Mouse (Mus musculus) olfactory bulb, adult 2 months (tissue): ENCODE data around the gene Cacna1c. TPM values are rescaled to one million over a fixed set of nuclear protein-coding genes. Genes with fewer than 3 reads are reported as not detected.

Source experiments
- H3K27ac ChIP-seq: fragments of 200-500 bp; 2 replicates; pipeline ENCODE4 v1.5.1; 2012; ENCODE audit warnings: low read depth, low read length; ENCODE audit not compliant: insufficient read depth
- H3K4me1 ChIP-seq: fragments of 200-500 bp; 2 replicates; pipeline ENCODE4 v1.6.1; 2012; ENCODE audit warnings: low read length; ENCODE audit not compliant: control insufficient read depth, insufficient read depth
- H3K4me3 ChIP-seq: fragments of 200-500 bp; 2 replicates; pipeline ENCODE4 v1.5.1; 2012; ENCODE audit warnings: mild to moderate bottlenecking, low read depth, low read length, moderate library complexity; ENCODE audit not compliant: insufficient read depth
- CTCF ChIP-seq: fragments of 200-500 bp; IDR thresholded peaks from 2 replicates; pipeline ENCODE4 v1.5.1; 2012; ENCODE audit warnings: low read depth, mild to moderate bottlenecking, low read length, moderate library complexity; ENCODE audit not compliant: insufficient read depth
- POLR2A ChIP-seq: fragments of 200-500 bp; IDR thresholded peaks from 2 replicates; pipeline ENCODE4 v1.6.1; 2012; ENCODE audit warnings: mild to moderate bottlenecking, low read depth, low read length, moderate library complexity; ENCODE audit not compliant: insufficient read depth
- WGBS: fragments of 180-500 bp; shearing (Covaris S2); methylation state at CpG from one replicate; pipeline ENCODE4 v1.1.7; 2018; 5-methylcytosine and 5-hydroxymethylcytosine counted together
- polyA plus RNA-seq: library from polyadenylated mRNA; stranded (reverse); fragments of >200 nt; gene quantifications from 2 replicates; pipeline ENCODE4 v1.2.4, GENCODE M21; 2012; ENCODE audit warnings: low replicate concordance; ENCODE audit not compliant: missing spikeins, insufficient read depth, insufficient read length

Gene Cacna1c
- polyA plus RNA-seq, 1 experiment, result 35.8 TPM

DNA sequence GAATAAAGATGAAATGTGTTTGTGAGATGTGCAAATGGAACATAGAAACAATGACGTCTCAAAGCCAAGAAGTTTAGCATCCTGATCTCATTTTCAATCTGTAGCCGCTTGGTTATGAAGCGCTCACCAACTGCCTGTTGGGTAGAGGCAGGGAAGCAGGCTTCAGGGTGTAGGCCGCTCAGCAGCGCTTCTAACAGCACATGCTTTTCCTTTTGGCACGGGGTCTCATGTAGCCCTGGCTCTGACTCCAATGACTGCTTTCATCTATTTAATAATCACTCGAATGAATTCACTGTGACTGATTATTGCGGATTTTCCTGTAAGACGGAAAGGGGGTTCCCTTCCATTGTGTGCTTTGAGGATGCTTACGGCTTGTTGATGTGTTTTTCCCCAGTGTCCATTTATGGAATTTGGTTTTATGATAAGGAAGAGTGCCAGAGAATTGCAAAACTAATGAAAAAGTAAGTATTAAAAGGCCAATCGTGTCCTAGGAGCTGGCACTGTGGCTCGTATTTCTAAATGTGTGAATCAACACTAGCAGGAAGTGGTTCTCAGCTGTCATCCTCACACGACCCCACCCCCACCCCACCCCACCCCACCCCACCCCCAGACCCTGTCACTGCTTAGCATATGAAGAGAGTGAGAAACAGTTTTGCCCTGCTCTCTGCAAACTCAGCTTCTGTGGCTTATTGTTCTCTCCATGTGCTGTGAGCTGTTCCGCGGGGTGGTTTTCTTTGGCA is 2.5 kb upstream of the Cacna1c start:
- TF ChIP-seq POLR2A (no peak), CTCF (no peak)
- peak overlapping the region; percentile 88 for H3K27ac ChIP-seq
- no peak overlapping the region for H3K4me3 ChIP-seq
- 43% methylated on average over 15 of the region's 15 CpGs for WGBS
- H3K4me1 ChIP-seq, result peaks cover 13% of the 10 kb centered on the region

DNA sequence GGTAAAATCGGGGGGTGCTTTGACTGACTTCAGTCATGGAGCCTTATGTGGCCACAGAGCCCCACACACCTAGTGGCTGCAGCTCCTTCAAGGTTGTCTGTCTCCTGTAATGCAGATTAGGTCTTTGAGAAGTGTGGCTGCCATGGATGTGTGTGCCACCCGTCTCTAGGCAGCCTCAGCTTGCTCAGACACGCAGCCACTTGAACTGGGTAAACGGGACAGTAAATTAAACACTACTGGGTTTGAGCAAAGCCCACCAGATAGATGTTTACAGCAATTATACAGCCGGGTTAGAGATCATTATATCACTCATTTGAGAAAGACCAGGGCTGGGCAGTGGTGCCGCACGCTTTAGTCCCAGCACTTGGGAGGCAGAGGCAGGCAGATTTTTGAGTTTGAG is 1.6 kb downstream of the Cacna1c start:
- peaks cover 4% of the 10 kb centered on the region for H3K4me1 ChIP-seq
- H3K27ac ChIP-seq, result no peak overlapping the region
- 89% methylated on average over 7 of the region's 7 CpGs for WGBS
- no peak overlapping the region for H3K4me3 ChIP-seq
- no peak for TF ChIP-seq POLR2A
- no peak for TF ChIP-seq CTCF

DNA sequence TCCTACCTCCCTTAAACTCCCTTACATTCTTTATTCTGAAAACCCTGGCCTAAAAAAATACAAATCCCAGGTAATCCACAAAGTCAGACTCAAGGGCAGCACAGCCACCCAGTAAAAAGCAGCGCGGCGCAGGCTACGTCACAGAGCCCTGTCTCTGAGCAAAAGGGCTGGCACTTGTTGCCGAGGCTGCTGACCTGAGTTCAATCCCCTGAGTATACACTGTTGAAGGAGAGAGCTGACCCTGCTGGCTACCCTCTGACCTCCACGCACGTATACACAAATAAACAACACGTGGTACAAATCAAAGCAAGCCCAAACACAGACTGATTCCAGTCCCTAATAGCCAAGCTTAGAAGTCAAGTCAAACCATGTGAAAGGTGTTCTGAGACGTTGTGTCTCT is 2.1 kb downstream of the Cacna1c start:
- H3K4me3 ChIP-seq, result no peak overlapping the region
- TF ChIP-seq POLR2A, result no peak
- TF ChIP-seq CTCF, result no peak
- H3K4me1 ChIP-seq, result no peaks in the 10 kb centered on the region
- no peak overlapping the region for H3K27ac ChIP-seq
- WGBS, result 92% methylated on average over 9 of the region's 9 CpGs

DNA sequence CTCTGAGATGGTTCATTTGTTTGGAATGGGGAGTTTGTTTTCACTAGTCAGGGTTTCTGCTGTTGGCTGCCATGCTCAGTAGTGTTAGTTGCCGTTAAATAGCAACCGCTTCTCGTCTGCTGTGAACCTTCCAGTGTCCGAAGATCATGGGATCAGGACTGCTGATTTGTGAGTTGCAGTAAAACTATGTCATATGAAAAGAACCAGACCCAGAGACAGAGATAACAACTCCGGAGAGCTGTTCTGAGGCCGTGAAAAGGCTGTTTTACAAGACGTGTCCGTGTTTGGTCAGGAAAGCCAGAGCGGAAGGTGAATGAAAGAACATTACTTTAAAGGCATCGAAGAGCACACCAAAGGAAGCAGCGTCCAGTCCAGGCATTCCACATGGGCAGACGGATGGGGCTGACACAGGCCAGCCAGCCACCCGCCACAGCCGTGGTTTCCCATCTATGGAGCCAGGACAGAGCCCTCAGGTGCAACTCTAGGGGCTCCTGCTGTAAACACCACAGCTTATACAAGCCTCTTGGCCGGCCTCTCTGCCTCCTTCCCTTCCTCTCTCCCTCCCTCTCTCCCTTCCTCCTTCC is 2.6 kb downstream of the Cacna1c start:
- H3K27ac ChIP-seq, result no peak overlapping the region
- TF ChIP-seq CTCF, result no peak
- TF ChIP-seq POLR2A, result no peak
- no peak overlapping the region for H3K4me3 ChIP-seq
- no peaks in the 10 kb centered on the region for H3K4me1 ChIP-seq
- 90% methylated on average over 15 of the region's 15 CpGs for WGBS

DNA sequence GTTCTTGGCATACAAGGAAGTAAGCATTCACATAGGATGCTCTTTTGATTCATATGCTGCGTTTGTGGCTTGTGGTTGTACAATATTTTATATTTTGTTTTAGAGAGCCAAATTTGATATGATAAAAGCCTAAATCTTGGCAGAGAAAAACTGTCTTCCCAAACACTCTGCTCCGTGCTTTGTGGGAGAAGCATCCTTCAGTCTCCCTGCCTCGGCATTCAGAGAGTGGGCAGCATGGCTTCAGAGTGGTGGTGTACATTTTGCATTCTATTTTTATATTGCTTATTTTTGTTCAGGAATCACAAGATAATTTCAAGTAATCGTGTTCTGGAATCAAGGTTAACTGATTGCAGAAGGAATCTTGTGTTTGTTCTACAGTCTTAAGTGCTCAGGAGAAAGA is 4.7 kb downstream of the Cacna1c start:
- H3K27ac ChIP-seq, result no peak overlapping the region
- TF ChIP-seq POLR2A, result no peak
- no peak for TF ChIP-seq CTCF
- H3K4me3 ChIP-seq, result no peak overlapping the region
- 70% methylated on average over 4 of the region's 4 CpGs for WGBS
- no peaks in the 10 kb centered on the region for H3K4me1 ChIP-seq

DNA sequence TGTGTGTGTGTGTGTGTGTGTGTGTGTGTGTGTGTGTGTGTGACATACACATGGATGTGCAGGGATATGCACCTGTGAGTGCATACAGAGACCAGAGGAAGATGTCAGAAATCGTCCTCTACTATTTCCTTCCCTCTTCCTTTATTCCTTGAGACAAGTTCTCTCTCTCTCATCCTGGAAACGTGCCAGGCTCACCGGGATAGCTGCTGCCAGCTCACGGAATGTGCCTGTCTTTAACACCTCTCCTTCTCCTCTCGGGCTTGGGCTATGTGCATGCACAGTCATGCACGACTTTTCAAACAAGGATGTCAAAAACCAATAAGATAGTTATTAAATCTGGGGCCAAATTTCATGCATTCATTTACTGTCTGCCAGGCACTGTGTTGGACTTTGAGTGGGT is 8.6 kb downstream of the Cacna1c start:
- no peak for TF ChIP-seq CTCF
- TF ChIP-seq POLR2A, result no peak

DNA sequence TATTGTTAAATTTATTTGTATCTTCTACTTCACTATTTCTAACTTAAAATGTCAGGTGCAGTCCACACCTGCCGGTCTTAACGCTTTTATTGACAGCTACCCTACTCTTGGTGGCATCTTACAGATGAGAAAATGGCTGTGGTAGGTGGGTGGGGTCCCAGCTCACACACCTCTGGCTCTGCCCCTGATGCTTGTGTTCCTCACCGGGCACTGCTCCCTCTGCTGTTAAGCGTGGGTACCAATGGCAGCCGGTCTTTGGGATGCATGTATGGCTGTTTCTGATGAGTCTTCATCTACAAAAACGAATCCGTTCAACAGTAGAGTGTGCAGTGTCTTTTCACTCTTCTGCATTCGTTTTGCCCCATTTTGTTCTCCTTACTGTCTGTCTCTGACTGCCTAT is 9.6 kb downstream of the Cacna1c start:
- 61% methylated on average over 8 of the region's 8 CpGs for WGBS
- Histone ChIP-seq H3K4me3 (no peak overlapping the region), H3K27ac (no peak overlapping the region), H3K4me1 (no peaks in the 10 kb centered on the region)
- TF ChIP-seq POLR2A, result no peak
- TF ChIP-seq CTCF, result no peak

More for the DNA sequence above, 8.6 kb downstream of the Cacna1c start:
- Histone ChIP-seq H3K27ac (no peak overlapping the region), H3K4me1 (no peaks in the 10 kb centered on the region), H3K4me3 (no peak overlapping the region)
- WGBS, result 59% methylated on average over 6 of the region's 6 CpGs

DNA sequence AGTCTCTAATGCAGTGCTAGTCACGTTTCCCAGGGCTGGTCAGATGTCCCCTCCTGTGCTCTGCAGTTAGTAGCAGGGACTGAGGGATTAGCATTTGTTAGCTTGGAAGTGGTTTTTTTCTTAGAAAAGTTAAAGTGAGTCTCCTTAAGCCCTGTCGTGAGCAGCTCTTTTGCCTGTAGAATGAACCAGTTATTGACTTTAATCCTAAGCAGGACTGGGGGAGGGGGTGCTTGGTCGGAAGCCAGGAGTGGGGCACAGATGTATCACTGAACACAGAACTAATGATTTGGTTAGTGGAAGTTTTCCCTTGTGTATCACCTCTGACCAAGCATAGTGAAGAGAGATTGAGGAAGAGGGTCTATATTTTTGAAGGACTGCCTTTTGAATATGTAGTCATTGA is 12.4 kb downstream of the Cacna1c start:
- WGBS, result 60% methylated on average over 3 of the region's 3 CpGs
- H3K4me1 ChIP-seq, result no peaks in the 10 kb centered on the region
- TF ChIP-seq POLR2A (no peak), CTCF (no peak)
- no peak overlapping the region for H3K27ac ChIP-seq
- no peak overlapping the region for H3K4me3 ChIP-seq

DNA sequence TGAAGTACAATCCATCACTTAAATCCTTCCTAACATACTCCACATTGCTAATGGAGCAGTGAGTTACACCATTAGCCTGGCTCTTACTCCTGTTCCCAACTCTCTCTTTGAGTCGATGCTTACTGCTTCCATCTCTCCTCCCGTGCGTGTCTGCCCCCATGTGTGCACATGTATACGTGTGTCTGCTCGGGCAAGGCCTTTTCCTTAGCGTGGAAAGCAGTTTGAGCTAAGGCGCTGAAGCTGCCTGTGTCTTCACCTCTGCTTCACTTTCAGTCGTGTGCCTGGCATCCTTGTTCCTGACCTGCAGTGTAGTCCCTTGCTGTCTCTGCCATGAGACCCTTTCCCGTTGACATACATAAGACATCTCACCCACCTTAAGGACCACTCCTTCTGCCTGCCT is 14.0 kb downstream of the Cacna1c start:
- TF ChIP-seq POLR2A (no peak), CTCF (no peak)
- 78% methylated on average over 9 of the region's 9 CpGs for WGBS
- Histone ChIP-seq H3K4me3 (no peak overlapping the region), H3K4me1 (peaks cover 4% of the 10 kb centered on the region; the same call in 1 of the 2 replicates), H3K27ac (no peak overlapping the region)
